Mouse (Mus musculus): Measurements from ENCODE around the gene Slc44a5. TPM values are rescaled to one million over a fixed set of nuclear protein-coding genes. Genes with fewer than 3 reads are reported as not detected.

Slc44a5 gene
- polyA plus RNA-seq (2016; fragmentation: Nextera tagmentation; extraction: Ambion mirVana) = 0.08 and 0.09 TPM in 2 replicates

- H3K9me3 ChIP-seq (replicated peaks) = no peaks in the 10 kb centered on the region
- no peaks in the 10 kb centered on the region for H3K36me3 ChIP-seq
- H3K27me3 ChIP-seq (ENCODE audit: low read depth, poor library complexity, severe bottlenecking) = peaks cover 70% of the 10 kb centered on the region
- under 1% methylated on average over 65 of the region's 66 CpGs for WGBS
- H3K27ac ChIP-seq = peak within 1 kb of the TSS; percentile 57
- peak within 1 kb of the TSS; percentile 67 for H3K4me3 ChIP-seq
- peaks cover 20% of the 10 kb centered on the region for H3K4me1 ChIP-seq
- peak; percentile 61 for DNase-seq (ENCODE audit: low spot score)
Measured at GRCm38 (mm10) chr3:153973171-153973948, at the start of gene Slc44a5. Slc44a5 (plus strand) TSS chr3:153973436.

DNA sequence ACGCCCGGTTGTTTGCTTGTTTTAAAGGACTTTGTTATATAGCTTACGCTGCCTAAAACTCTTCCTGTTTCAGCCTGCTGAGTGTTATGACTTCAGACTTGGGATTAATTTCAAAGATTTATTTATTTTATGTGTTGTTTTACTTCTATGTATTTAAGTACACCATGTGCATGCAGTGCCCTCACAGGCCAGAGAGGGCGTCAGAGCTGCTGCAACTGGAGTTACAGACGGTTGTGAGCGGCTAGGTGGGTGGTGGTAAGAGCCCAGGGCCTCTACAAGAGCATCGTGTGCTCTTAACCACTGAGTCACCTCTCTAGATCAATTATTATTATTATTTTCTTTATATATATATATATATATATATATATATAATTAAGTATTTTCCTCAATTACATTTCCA lies 46.9 kb upstream of the Slc44a5 start:
- Histone ChIP-seq H3K4me1 (no peaks in the 10 kb centered on the region), H3K27me3 (ENCODE audit: low read depth, poor library complexity, severe bottlenecking) (no peaks in the 10 kb centered on the region), H3K4me3 (no peak overlapping the region), H3K36me3 (peaks cover 68% of the 10 kb centered on the region), H3K9me3 (replicated peaks) (no peaks in the 10 kb centered on the region), H3K27ac (no peak overlapping the region)
- 88% methylated on average over 7 of the region's 7 CpGs for WGBS
- no peak for DNase-seq (ENCODE audit: low spot score)

DNA sequence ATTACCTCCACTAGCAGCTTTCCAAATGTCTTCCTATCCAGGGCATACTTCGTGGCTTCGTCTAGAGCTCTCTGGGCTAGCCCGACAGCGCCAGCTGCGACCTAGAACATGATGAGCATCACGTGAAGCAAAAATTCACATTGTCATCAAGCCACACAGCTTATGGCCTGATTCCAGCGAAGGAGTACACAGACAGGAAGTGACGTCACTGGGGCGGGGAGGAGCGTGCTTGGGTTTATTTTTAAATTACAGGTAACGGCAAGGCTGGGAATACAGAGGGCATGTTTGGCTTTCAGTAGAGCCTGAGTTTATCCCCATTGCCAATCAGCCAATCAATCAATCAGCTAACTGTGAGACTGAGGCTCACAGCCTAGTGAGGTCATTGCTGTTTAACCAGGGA lies 43.7 kb upstream of the Slc44a5 start:
- 95% methylated on average over 11 of the region's 11 CpGs for WGBS
- DNase-seq (ENCODE audit: low spot score) = no peak
- no peak overlapping the region for H3K4me3 ChIP-seq
- H3K9me3 ChIP-seq (replicated peaks) = no peaks in the 10 kb centered on the region
- no peaks in the 10 kb centered on the region for H3K27me3 ChIP-seq (ENCODE audit: low read depth, poor library complexity, severe bottlenecking)
- H3K4me1 ChIP-seq = no peaks in the 10 kb centered on the region
- no peak overlapping the region for H3K27ac ChIP-seq
- H3K36me3 ChIP-seq = peaks cover 74% of the 10 kb centered on the region

DNA sequence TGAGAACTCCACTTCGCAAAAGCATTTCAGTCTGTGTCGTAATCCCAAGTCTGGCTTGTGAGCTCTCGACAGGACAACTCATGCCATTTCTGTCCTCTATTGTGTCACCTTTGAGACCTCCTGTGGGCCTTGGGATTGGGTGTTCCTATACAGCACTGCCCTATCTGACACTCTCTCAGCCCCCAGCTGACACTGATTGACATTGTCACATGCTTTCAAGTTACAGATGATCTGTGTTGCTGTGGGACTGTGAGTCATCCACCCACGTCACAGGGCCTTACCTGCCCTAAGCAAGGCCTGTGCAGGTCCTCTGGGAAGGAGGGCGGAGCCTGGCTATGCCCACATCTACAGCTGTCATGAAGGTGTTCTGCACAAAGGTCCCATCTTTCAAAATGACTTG lies 40.8 kb upstream of the Slc44a5 start:
- H3K9me3 ChIP-seq (replicated peaks) = no peaks in the 10 kb centered on the region
- peaks cover 84% of the 10 kb centered on the region for H3K36me3 ChIP-seq
- no peaks in the 10 kb centered on the region for H3K4me1 ChIP-seq

DNA sequence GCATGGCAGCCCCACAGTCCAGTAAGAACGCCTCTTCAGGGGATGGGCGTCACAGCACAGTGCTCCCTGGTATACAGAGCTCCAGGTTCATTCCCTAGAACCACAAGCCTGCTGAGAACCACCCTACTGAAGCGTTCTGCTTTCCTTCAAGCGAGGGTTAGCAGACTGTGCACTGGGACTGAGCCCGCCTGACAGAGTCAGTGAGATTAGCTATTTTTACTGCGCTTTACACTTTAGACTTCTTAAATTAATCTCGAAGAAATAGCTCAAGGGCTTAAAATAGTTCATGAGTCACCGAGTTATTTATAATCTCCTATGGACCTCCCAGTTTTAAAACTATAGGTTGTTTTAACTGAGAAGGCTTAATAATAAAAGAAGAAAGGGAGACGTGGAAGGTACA lies 37.4 kb upstream of the Slc44a5 start:
- no peaks in the 10 kb centered on the region for H3K27me3 ChIP-seq (ENCODE audit: low read depth, poor library complexity, severe bottlenecking)
- no peak for DNase-seq (ENCODE audit: low spot score)
- H3K4me3 ChIP-seq = no peak overlapping the region
- H3K9me3 ChIP-seq (replicated peaks) = no peaks in the 10 kb centered on the region
- no peaks in the 10 kb centered on the region for H3K4me1 ChIP-seq
- peaks cover 74% of the 10 kb centered on the region for H3K36me3 ChIP-seq
- WGBS = 91% methylated on average over 9 of the region's 9 CpGs
- H3K27ac ChIP-seq = no peak overlapping the region

More for the DNA sequence above, 40.8 kb upstream of the Slc44a5 start:
- WGBS = 96% methylated on average over 5 of the region's 5 CpGs
- no peak overlapping the region for H3K4me3 ChIP-seq
- H3K27ac ChIP-seq = no peak overlapping the region
- no peak for DNase-seq (ENCODE audit: low spot score)
- no peaks in the 10 kb centered on the region for H3K27me3 ChIP-seq (ENCODE audit: low read depth, poor library complexity, severe bottlenecking)

DNA sequence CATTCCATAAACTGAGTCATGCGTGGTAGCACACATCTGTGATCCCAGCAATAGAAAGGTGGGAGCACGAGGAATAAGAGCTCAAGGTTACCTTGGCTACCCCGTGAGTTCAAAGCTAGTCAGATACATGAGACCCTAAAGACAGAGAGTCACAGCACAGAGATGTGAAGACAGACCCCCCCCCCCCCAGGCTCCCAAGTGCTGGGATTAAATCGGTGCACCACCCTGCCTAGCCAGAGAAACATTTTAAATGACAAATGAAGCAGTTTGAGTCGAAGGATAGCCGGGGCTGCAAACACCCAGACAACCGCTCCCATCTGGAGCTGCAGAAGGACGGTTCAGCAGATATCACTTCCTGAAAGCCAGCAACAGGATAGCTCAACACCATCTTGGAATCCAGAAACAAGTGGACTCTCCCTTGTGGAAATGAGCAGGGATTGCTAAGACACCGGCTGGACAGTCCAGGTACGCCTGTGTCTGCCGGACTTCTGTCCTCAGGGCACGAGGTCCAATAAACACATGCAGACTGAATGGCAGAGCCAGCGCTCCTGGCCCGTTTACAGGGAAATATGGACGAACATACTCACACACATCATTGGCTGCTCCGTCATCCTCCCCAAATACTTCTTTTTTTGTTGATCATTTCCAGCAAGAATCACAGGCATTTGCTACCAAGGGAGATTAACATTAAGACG lies 36.0 kb upstream of the Slc44a5 start:
- H3K36me3 ChIP-seq = peaks cover 71% of the 10 kb centered on the region
- 95% methylated on average over 17 of the region's 17 CpGs for WGBS

DNA sequence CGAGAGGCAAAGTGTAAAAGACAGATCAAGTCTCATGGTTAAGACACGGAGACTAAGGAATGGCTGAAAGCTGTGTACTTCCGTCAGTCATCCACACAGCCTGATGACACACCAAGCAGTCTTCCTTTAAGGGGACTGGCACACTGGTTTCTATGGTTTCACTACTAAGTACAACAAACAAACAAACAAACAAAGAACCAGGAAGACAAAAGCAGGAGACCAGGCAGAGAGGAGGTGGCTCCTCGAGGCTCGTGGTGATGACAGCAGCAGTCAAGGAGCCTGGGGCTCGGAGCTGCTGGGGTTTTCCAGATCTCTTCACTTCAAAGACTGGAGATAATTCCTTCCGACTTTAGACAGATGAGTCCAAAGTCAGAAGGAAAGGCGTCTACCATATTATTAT lies 33.2 kb upstream of the Slc44a5 start:
- no peaks in the 10 kb centered on the region for H3K9me3 ChIP-seq (replicated peaks)
- no peak overlapping the region for H3K27ac ChIP-seq
- DNase-seq (ENCODE audit: low spot score) = no peak
- H3K36me3 ChIP-seq = peaks cover 48% of the 10 kb centered on the region
- 85% methylated on average over 8 of the region's 8 CpGs for WGBS
- H3K4me1 ChIP-seq = peaks cover 21% of the 10 kb centered on the region
- H3K27me3 ChIP-seq (ENCODE audit: low read depth, poor library complexity, severe bottlenecking) = no peaks in the 10 kb centered on the region
- H3K4me3 ChIP-seq = no peak overlapping the region

More for the DNA sequence above, 36.0 kb upstream of the Slc44a5 start:
- Histone ChIP-seq H3K9me3 (replicated peaks) (no peaks in the 10 kb centered on the region), H3K27me3 (ENCODE audit: low read depth, poor library complexity, severe bottlenecking) (no peaks in the 10 kb centered on the region), H3K27ac (no peak overlapping the region), H3K4me1 (no peaks in the 10 kb centered on the region), H3K4me3 (no peak overlapping the region)
- no peak for DNase-seq (ENCODE audit: low spot score)

- Histone ChIP-seq H3K36me3 (peaks cover 44% of the 10 kb centered on the region), H3K4me1 (peaks cover 23% of the 10 kb centered on the region), H3K9me3 (replicated peaks) (no peaks in the 10 kb centered on the region), H3K4me3 (no peak overlapping the region), H3K27me3 (ENCODE audit: low read depth, poor library complexity, severe bottlenecking) (no peaks in the 10 kb centered on the region), H3K27ac (no peak overlapping the region)
- no peak for DNase-seq (ENCODE audit: low spot score)
- WGBS = 95% methylated on average over 9 of the region's 9 CpGs
Measured at GRCm38 (mm10) chr3:153940486-153940885, 32.8 kb upstream of the Slc44a5 start.

GRCm38 (mm10) chr3:153941613-153942012 lies 31.6 kb upstream of the Slc44a5 start:
- H3K9me3 ChIP-seq (replicated peaks) = no peaks in the 10 kb centered on the region
- H3K4me3 ChIP-seq = no peak overlapping the region
- WGBS = 95% methylated on average over 13 of the region's 13 CpGs
- H3K27ac ChIP-seq = no peak overlapping the region
- peaks cover 34% of the 10 kb centered on the region for H3K36me3 ChIP-seq
- H3K27me3 ChIP-seq (ENCODE audit: low read depth, poor library complexity, severe bottlenecking) = no peaks in the 10 kb centered on the region
- no peak for DNase-seq (ENCODE audit: low spot score)
- peaks cover 23% of the 10 kb centered on the region for H3K4me1 ChIP-seq

- H3K9me3 ChIP-seq (replicated peaks) = no peaks in the 10 kb centered on the region
- peaks cover 20% of the 10 kb centered on the region for H3K36me3 ChIP-seq
- H3K27ac ChIP-seq = no peak overlapping the region
- no peak for DNase-seq (ENCODE audit: low spot score)
- H3K27me3 ChIP-seq (ENCODE audit: low read depth, poor library complexity, severe bottlenecking) = no peaks in the 10 kb centered on the region
- peak overlapping the region; percentile 81 for H3K4me3 ChIP-seq
- 74% methylated on average over 12 of the region's 12 CpGs for WGBS
- H3K4me1 ChIP-seq = peaks cover 23% of the 10 kb centered on the region
Measured at GRCm38 (mm10) chr3:153943003-153943640, 30.1 kb upstream of the Slc44a5 start.

DNA sequence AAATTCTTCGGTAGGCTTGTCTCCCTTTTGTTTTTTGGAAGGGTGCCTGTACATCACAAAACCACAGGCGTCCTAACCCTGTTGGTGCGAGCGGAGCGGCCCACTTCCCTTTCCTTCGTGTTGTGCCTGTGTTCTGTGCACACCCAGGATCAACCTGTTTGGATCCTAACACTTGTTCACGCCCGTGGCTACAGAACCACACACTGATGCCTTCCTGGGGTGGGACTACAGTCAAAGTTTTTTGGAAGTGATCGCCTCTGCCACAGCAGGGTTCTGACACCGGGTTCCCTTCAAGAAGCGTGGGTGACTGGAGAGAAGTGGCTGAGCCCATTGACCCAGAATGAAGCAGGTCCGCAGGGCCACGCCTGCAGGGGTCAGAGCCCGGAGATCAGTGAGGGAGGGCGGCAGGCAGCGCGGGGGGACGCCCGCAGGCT lies 29.3 kb upstream of the Slc44a5 start:
- H3K9me3 ChIP-seq (replicated peaks) = no peaks in the 10 kb centered on the region
- no peaks in the 10 kb centered on the region for H3K27me3 ChIP-seq (ENCODE audit: low read depth, poor library complexity, severe bottlenecking)
- peak overlapping the region; percentile 90 for H3K27ac ChIP-seq
- under 1% methylated on average over 19 of the region's 19 CpGs for WGBS
- peak overlapping the region; percentile 81 for H3K4me3 ChIP-seq
- DNase-seq (ENCODE audit: low spot score) = no peak
- peaks cover 12% of the 10 kb centered on the region for H3K36me3 ChIP-seq
- peaks cover 23% of the 10 kb centered on the region for H3K4me1 ChIP-seq

DNA sequence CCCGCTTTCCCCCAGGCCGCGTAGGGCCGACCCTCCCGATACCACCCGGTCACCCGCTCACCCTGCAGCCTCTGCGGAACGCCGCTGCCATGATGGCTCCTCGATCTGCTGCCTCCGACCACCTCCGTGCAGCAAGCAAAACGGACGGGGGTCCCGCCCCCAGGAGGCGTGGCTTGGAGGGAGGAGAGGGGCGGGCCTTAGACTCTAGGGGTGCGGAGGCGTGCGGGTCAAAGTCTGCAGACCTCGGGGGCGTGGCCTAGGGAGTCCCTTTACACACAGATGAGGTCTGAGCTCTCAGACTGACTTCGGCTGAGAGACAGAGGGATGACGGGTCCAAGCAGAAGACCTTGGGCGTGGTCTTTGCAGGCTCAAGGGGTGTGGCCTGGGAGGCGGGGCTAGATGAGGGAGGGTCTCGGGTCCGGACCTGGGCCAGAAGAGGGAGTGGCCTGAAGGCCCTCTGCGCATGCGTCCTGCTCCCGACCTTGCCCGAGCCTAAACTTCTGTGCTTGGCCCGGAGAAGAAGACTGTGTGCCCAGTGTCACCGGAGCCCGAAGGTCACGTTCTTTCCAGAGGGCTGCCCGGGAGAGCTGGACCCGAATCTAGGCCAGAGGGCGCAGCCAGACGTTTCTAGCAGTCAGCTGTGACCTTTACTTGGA lies 28.8 kb upstream of the Slc44a5 start, which contains the start of gene Acadm:
Gene Acadm, minus strand, starts transcription at position 298 of the 656 bp plus-strand sequence.
- H3K27ac ChIP-seq = peak within 1 kb of the TSS; percentile 90
- H3K36me3 ChIP-seq = peaks cover 9% of the 10 kb centered on the region
- DNase-seq (ENCODE audit: low spot score) = peak; percentile 99
- peak within 1 kb of the TSS; percentile 81 for H3K4me3 ChIP-seq
- H3K9me3 ChIP-seq (replicated peaks) = no peaks in the 10 kb centered on the region
- under 1% methylated on average over 41 of the region's 41 CpGs for WGBS
- H3K4me1 ChIP-seq = peaks cover 23% of the 10 kb centered on the region
- no peaks in the 10 kb centered on the region for H3K27me3 ChIP-seq (ENCODE audit: low read depth, poor library complexity, severe bottlenecking)
